Mouse (Mus musculus): ENCODE results near the gene Suv39h2.

- no peak for TF ChIP-seq CTCF (IDR thresholded peaks at IDR 0.05; ENCODE audit: low read depth)
- TF ChIP-seq EP300 (optimal IDR thresholded peaks at IDR 0.05), result no peak
These were observed 37.2 kb upstream of the Suv39h2 start for GRCm38 (mm10) chr2:3512076-3512475.
